Mouse (Mus musculus): ENCODE measurements at regions not wholly inside any gene's neighbourhood (a gene's known extent, or its start where the extent isn't known, plus 50 kb on each side); places are given as distances from the start of the nearest gene placed in this dataset.

- 91% methylated on average over 4 of the region's 4 CpGs for WGBS
- H3K4me1 ChIP-seq (ENCODE audit: control insufficient read depth, insufficient read depth, low read length) = no peaks in the 10 kb centered on the region
- H3K27me3 ChIP-seq (ENCODE audit: control insufficient read depth, insufficient read depth, low read length) = no peaks in the 10 kb centered on the region
- H3K4me3 ChIP-seq (ENCODE audit: low read depth, low read length) = no peak overlapping the region
- H3K4me2 ChIP-seq = no peak overlapping the region
- no peaks in the 10 kb centered on the region for H3K36me3 ChIP-seq (ENCODE audit: control insufficient read depth, insufficient read depth, low read length)
- H3K9ac ChIP-seq (ENCODE audit: low read length) = no peak overlapping the region
- H3K27ac ChIP-seq (ENCODE audit: low read depth, low read length) = no peak overlapping the region
- DNase-seq (ENCODE audit: low spot score, missing footprints) (no peak), ATAC-seq (ENCODE audit: low FRiP score) (no peak)
- no peaks in the 10 kb centered on the region for H3K9me3 ChIP-seq (ENCODE audit: control insufficient read depth, low read length)
Observed at GRCm38 (mm10) chr15:94082369-94082768, 382.8 kb downstream of the Adamts20 start.

- H3K4me1 ChIP-seq (ENCODE audit: control insufficient read depth, insufficient read depth, low read length) = no peaks in the 10 kb centered on the region
- no peaks in the 10 kb centered on the region for H3K36me3 ChIP-seq (ENCODE audit: control insufficient read depth, insufficient read depth, low read length)
- no peak for DNase-seq (ENCODE audit: low spot score, missing footprints)
- H3K4me2 ChIP-seq = no peak overlapping the region
- no peak overlapping the region for H3K9ac ChIP-seq (ENCODE audit: low read length)
- H3K4me3 ChIP-seq (ENCODE audit: low read depth, low read length) = no peak overlapping the region
- 90% methylated on average over 6 of the region's 6 CpGs for WGBS
- no peaks in the 10 kb centered on the region for H3K9me3 ChIP-seq (ENCODE audit: control insufficient read depth, low read length)
- H3K27ac ChIP-seq (ENCODE audit: low read depth, low read length) = no peak overlapping the region
- H3K27me3 ChIP-seq (ENCODE audit: control insufficient read depth, insufficient read depth, low read length) = no peaks in the 10 kb centered on the region
- no peak for ATAC-seq (ENCODE audit: low FRiP score)
Observed at GRCm38 (mm10) chr15:94077056-94077455, 388.2 kb downstream of the Adamts20 start.

- no peaks in the 10 kb centered on the region for H3K36me3 ChIP-seq (ENCODE audit: control insufficient read depth, insufficient read depth, low read length)
- H3K4me1 ChIP-seq (ENCODE audit: control insufficient read depth, insufficient read depth, low read length) = no peaks in the 10 kb centered on the region
- no peak overlapping the region for H3K4me2 ChIP-seq
- no peaks in the 10 kb centered on the region for H3K27me3 ChIP-seq (ENCODE audit: control insufficient read depth, insufficient read depth, low read length)
- no peak overlapping the region for H3K9ac ChIP-seq (ENCODE audit: low read length)
- no peak overlapping the region for H3K27ac ChIP-seq (ENCODE audit: low read depth, low read length)
- WGBS = 82% methylated on average over 7 of the region's 7 CpGs
- no peak overlapping the region for H3K4me3 ChIP-seq (ENCODE audit: low read depth, low read length)
- no peak for ATAC-seq (ENCODE audit: low FRiP score)
- DNase-seq (ENCODE audit: low spot score, missing footprints) = no peak
- no peaks in the 10 kb centered on the region for H3K9me3 ChIP-seq (ENCODE audit: control insufficient read depth, low read length)
Observed at GRCm38 (mm10) chr15:94074161-94074950, 390.9 kb downstream of the Adamts20 start.

GRCm38 (mm10) chr15:94067721-94068120, 397.5 kb downstream of the Adamts20 start:
- no peak for ATAC-seq (ENCODE audit: low FRiP score)
- Histone ChIP-seq H3K9me3 (ENCODE audit: control insufficient read depth, low read length) (no peaks in the 10 kb centered on the region), H3K27ac (ENCODE audit: low read depth, low read length) (no peak overlapping the region), H3K27me3 (ENCODE audit: control insufficient read depth, insufficient read depth, low read length) (no peaks in the 10 kb centered on the region), H3K4me2 (no peak overlapping the region), H3K36me3 (ENCODE audit: control insufficient read depth, insufficient read depth, low read length) (no peaks in the 10 kb centered on the region), H3K9ac (ENCODE audit: low read length) (no peak overlapping the region), H3K4me1 (ENCODE audit: control insufficient read depth, insufficient read depth, low read length) (no peaks in the 10 kb centered on the region), H3K4me3 (ENCODE audit: low read depth, low read length) (no peak overlapping the region)
- WGBS = 90% methylated on average over 3 of the region's 3 CpGs
- no peak for DNase-seq (ENCODE audit: low spot score, missing footprints)

- Histone ChIP-seq H3K4me1 (ENCODE audit: control insufficient read depth, insufficient read depth, low read length) (no peaks in the 10 kb centered on the region), H3K9ac (ENCODE audit: low read length) (no peak overlapping the region), H3K9me3 (ENCODE audit: control insufficient read depth, low read length) (no peaks in the 10 kb centered on the region), H3K27me3 (ENCODE audit: control insufficient read depth, insufficient read depth, low read length) (no peaks in the 10 kb centered on the region), H3K4me3 (ENCODE audit: low read depth, low read length) (no peak overlapping the region), H3K4me2 (no peak overlapping the region), H3K36me3 (ENCODE audit: control insufficient read depth, insufficient read depth, low read length) (no peaks in the 10 kb centered on the region), H3K27ac (ENCODE audit: low read depth, low read length) (no peak overlapping the region)
- 66% methylated on average over 5 of the region's 5 CpGs for WGBS
- DNase-seq (ENCODE audit: low spot score, missing footprints) = no peak
- ATAC-seq (ENCODE audit: low FRiP score) = no peak
Observed at GRCm38 (mm10) chr15:94049638-94050273, 415.5 kb downstream of the Adamts20 start.

GRCm38 (mm10) chr15:94046186-94046585, 419.0 kb downstream of the Adamts20 start:
- H3K4me2 ChIP-seq = no peak overlapping the region
- no peak overlapping the region for H3K27ac ChIP-seq (ENCODE audit: low read depth, low read length)
- H3K4me3 ChIP-seq (ENCODE audit: low read depth, low read length) = no peak overlapping the region
- H3K9me3 ChIP-seq (ENCODE audit: control insufficient read depth, low read length) = peaks cover 3% of the 10 kb centered on the region; the same call in 1 of the 2 replicates
- ATAC-seq (ENCODE audit: low FRiP score) (no peak), DNase-seq (ENCODE audit: low spot score, missing footprints) (no peak)
- H3K27me3 ChIP-seq (ENCODE audit: control insufficient read depth, insufficient read depth, low read length) = no peaks in the 10 kb centered on the region
- 88% methylated on average over 6 of the region's 6 CpGs for WGBS
- H3K36me3 ChIP-seq (ENCODE audit: control insufficient read depth, insufficient read depth, low read length) = no peaks in the 10 kb centered on the region
- H3K9ac ChIP-seq (ENCODE audit: low read length) = no peak overlapping the region
- H3K4me1 ChIP-seq (ENCODE audit: control insufficient read depth, insufficient read depth, low read length) = no peaks in the 10 kb centered on the region

GRCm38 (mm10) chr15:94045131-94045756, 420.0 kb downstream of the Adamts20 start:
- Histone ChIP-seq H3K4me2 (no peak overlapping the region), H3K4me3 (ENCODE audit: low read depth, low read length) (no peak overlapping the region), H3K27ac (ENCODE audit: low read depth, low read length) (no peak overlapping the region), H3K9ac (ENCODE audit: low read length) (no peak overlapping the region), H3K4me1 (ENCODE audit: control insufficient read depth, insufficient read depth, low read length) (no peaks in the 10 kb centered on the region), H3K27me3 (ENCODE audit: control insufficient read depth, insufficient read depth, low read length) (no peaks in the 10 kb centered on the region), H3K9me3 (ENCODE audit: control insufficient read depth, low read length) (peaks cover 3% of the 10 kb centered on the region; the same call in 1 of the 2 replicates), H3K36me3 (ENCODE audit: control insufficient read depth, insufficient read depth, low read length) (no peaks in the 10 kb centered on the region)
- WGBS = 87% methylated on average over 18 of the region's 18 CpGs
- ATAC-seq (ENCODE audit: low FRiP score) (no peak), DNase-seq (ENCODE audit: low spot score, missing footprints) (no peak)

- H3K4me2 ChIP-seq = no peak overlapping the region
- H3K9ac ChIP-seq (ENCODE audit: low read length) = no peak overlapping the region
- H3K27ac ChIP-seq (ENCODE audit: low read depth, low read length) = no peak overlapping the region
- no peaks in the 10 kb centered on the region for H3K9me3 ChIP-seq (ENCODE audit: control insufficient read depth, low read length)
- no peak overlapping the region for H3K4me3 ChIP-seq (ENCODE audit: low read depth, low read length)
- no peaks in the 10 kb centered on the region for H3K27me3 ChIP-seq (ENCODE audit: control insufficient read depth, insufficient read depth, low read length)
- WGBS = 86% methylated on average over 2 of the region's 2 CpGs
- DNase-seq (ENCODE audit: low spot score, missing footprints) (no peak), ATAC-seq (ENCODE audit: low FRiP score) (no peak)
- no peaks in the 10 kb centered on the region for H3K36me3 ChIP-seq (ENCODE audit: control insufficient read depth, insufficient read depth, low read length)
- H3K4me1 ChIP-seq (ENCODE audit: control insufficient read depth, insufficient read depth, low read length) = no peaks in the 10 kb centered on the region
Observed at GRCm38 (mm10) chr15:94032957-94033356, 432.3 kb downstream of the Adamts20 start.

Measured in midbrain, embryonic 11.5 days (tissue).